Mouse (Mus musculus) small intestine, adult 2 months (tissue): ENCODE measurements around the gene Efhc1.

Experiments used
- CTCF ChIP-seq: fragments of 200-500 bp; IDR thresholded peaks from 2 replicates; pipeline ENCODE4 v1.5.1; 2012; ENCODE audit warnings: low read depth, mild to moderate bottlenecking, control low read depth, inconsistent platforms, low read length, moderate library complexity, mixed read lengths; ENCODE audit not compliant: insufficient replicate concordance, insufficient read length; ENCODE audit errors: extremely low read depth
- POLR2A ChIP-seq: fragments of 200-500 bp; IDR thresholded peaks from 2 replicates; pipeline ENCODE4 v1.6.1; 2012; ENCODE audit warnings: low read depth, mild to moderate bottlenecking, control low read depth, inconsistent platforms, low read length, moderate library complexity

DNA sequence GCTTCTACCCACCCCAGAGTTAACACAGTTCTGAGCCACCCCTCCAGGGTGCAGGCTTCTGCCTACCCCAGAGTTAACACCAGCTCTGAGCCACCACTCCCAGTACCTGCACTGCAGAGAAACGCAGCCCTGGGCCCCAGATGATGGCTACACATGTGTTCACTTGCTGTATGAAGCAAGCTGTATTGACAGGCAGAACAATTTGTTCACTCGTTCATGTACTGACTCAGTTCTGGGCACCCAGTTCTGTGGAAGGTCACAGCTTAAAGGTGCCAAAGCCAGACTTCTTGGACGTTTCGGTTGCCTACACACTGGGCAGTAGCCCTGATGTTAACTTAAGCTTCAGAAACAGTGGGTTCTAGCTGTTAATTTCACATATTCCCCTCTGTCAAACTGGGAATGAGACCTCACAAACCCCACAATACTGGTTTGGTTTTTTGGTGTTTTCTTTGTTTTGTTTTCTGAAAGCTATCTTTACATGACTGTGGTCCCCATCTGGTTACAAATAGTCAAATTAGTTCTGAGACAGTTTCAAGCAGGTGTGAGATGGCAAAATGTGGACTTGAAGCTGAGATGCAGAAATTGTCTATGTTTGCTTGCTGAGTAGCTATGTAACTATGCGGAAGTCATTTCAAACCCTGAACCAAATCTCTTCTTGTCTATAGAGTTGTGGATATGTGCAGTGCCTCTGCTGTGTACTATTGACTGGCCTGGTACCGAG, 86.6 kb downstream of the Efhc1 start:
- TF ChIP-seq CTCF (no peak), POLR2A (no peak)
